Mouse (Mus musculus) forebrain, embryonic 14.5 days (tissue): ENCODE data around the gene Ppib. TPM values are rescaled to one million over a fixed set of nuclear protein-coding genes. Genes with fewer than 3 reads are reported as not detected.
A peak's percentile ranks its signal among the peaks of the same experiment; 100 is the strongest.

ENCODE experiments used
- ATAC-seq: fragments of 200-750 bp; cut with Nextera tagmentation; 2 replicates; pipeline ENCODE4 v1.8.0; 2017; ENCODE audit warnings: mild to moderate bottlenecking, moderate library complexity
- DNase-seq: peaks from one replicate; pipeline ENCODE4 v3.0.0-alpha.2; 2015; ENCODE audit warnings: low spot score
- H3K27ac ChIP-seq: fragments of 300-500 bp; sonication (generic); 2 replicates; pipeline ENCODE4 v1.5.1; 2014; ENCODE audit warnings: low read depth, mild to moderate bottlenecking, control low read depth, low read length, moderate library complexity
- H3K27me3 ChIP-seq: fragments of 300-500 bp; sonication (generic); replicated peaks from 2 replicates; pipeline ENCODE4 v1.6.1; 2014; ENCODE audit warnings: low read length, control low read depth, mixed read lengths; ENCODE audit not compliant: control insufficient read depth, insufficient read depth
- H3K36me3 ChIP-seq: fragments of 300-500 bp; sonication (generic); 2 replicates; pipeline ENCODE4 v1.6.1; 2014; ENCODE audit warnings: low read length, control low read depth; ENCODE audit not compliant: control insufficient read depth, insufficient read depth
- H3K4me1 ChIP-seq: fragments of 300-500 bp; sonication (generic); 2 replicates; pipeline ENCODE4 v1.6.1; 2014; ENCODE audit warnings: antibody characterized with exemption, low read length, control low read depth; ENCODE audit not compliant: control insufficient read depth, insufficient read depth
- H3K4me2 ChIP-seq: fragments of 300-500 bp; sonication (generic); 2 replicates; pipeline ENCODE4 v1.6.1; 2014; ENCODE audit warnings: mild to moderate bottlenecking, control low read depth, low read length
- H3K4me3 ChIP-seq: fragments of 300-500 bp; sonication (generic); 2 replicates; pipeline ENCODE4 v1.5.1; 2014; ENCODE audit warnings: low read depth, low read length, control low read depth
- H3K9ac ChIP-seq: fragments of 300-500 bp; sonication (generic); 2 replicates; pipeline ENCODE4 v1.6.1; 2014; ENCODE audit warnings: mild to moderate bottlenecking, low read length, control low read depth, moderate library complexity
- H3K9me3 ChIP-seq: fragments of 300-500 bp; sonication (generic); replicated peaks from 2 replicates; pipeline ENCODE4 v1.6.1; 2016; ENCODE audit warnings: low read length, control low read depth, mixed read lengths; ENCODE audit not compliant: control insufficient read depth
- WGBS: fragments of 180-500 bp; shearing (Covaris S2); extraction: QIAGEN DNeasy Blood & Tissue Kit; methylation state at CpG from one replicate; pipeline ENCODE4 v1.1.7; 2014; 5-methylcytosine and 5-hydroxymethylcytosine counted together
- polyA plus RNA-seq: library from polyadenylated mRNA; unstranded; fragments of >200 nt; fragmentation: Nextera tagmentation; extraction: Ambion mirVana; gene quantifications from 2 replicates; pipeline ENCODE4 v1.2.1, GENCODE M21; 2014

Gene Ppib
- polyA plus RNA-seq, 1 experiment from 2014 or later: 454 TPM

- H3K9me3 ChIP-seq: no peaks in the 10 kb centered on the region
- no peaks in the 10 kb centered on the region for H3K27me3 ChIP-seq
- no peaks in the 10 kb centered on the region for H3K4me1 ChIP-seq
- no peak for DNase-seq
- no peak overlapping the region for H3K4me2 ChIP-seq
- no peak overlapping the region for H3K9ac ChIP-seq
- peaks cover 80% of the 10 kb centered on the region for H3K36me3 ChIP-seq
- no peak for ATAC-seq
- no peak overlapping the region for H3K4me3 ChIP-seq
- H3K27ac ChIP-seq: no peak overlapping the region
- 85% methylated on average over 8 of the region's 8 CpGs for WGBS
These were observed 41.6 kb downstream of the Ppib start for GRCm38 (mm10) chr9:66101577-66101976.

GRCm38 (mm10) chr9:66102668-66103067 lies 42.6 kb downstream of the Ppib start:
- no peak for ATAC-seq
- H3K27ac ChIP-seq: no peak overlapping the region
- WGBS: 86% methylated on average over 6 of the region's 6 CpGs

GRCm38 (mm10) chr9:66104601-66105000 lies 44.6 kb downstream of the Ppib start:
- 95% methylated on average over 4 of the region's 4 CpGs for WGBS

More at GRCm38 (mm10) chr9:66102668-66103067, 42.6 kb downstream of the Ppib start:
- Histone ChIP-seq H3K4me1 (no peaks in the 10 kb centered on the region), H3K36me3 (peaks cover 80% of the 10 kb centered on the region), H3K4me2 (no peak overlapping the region), H3K9ac (no peak overlapping the region), H3K9me3 (no peaks in the 10 kb centered on the region), H3K4me3 (no peak overlapping the region), H3K27me3 (no peaks in the 10 kb centered on the region)
- DNase-seq: no peak

GRCm38 (mm10) chr9:66105168-66105567 lies 45.1 kb downstream of the Ppib start:
- no peak overlapping the region for H3K27ac ChIP-seq
- WGBS: 91% methylated on average over 8 of the region's 8 CpGs
- ATAC-seq (no peak), DNase-seq (no peak)
- H3K27me3 ChIP-seq: no peaks in the 10 kb centered on the region
- no peak overlapping the region for H3K4me2 ChIP-seq
- H3K4me3 ChIP-seq: no peak overlapping the region
- no peaks in the 10 kb centered on the region for H3K9me3 ChIP-seq
- no peak overlapping the region for H3K9ac ChIP-seq
- H3K4me1 ChIP-seq: no peaks in the 10 kb centered on the region
- peaks cover 83% of the 10 kb centered on the region for H3K36me3 ChIP-seq

More at GRCm38 (mm10) chr9:66104601-66105000, 44.6 kb downstream of the Ppib start:
- no peaks in the 10 kb centered on the region for H3K9me3 ChIP-seq
- peaks cover 87% of the 10 kb centered on the region for H3K36me3 ChIP-seq
- no peaks in the 10 kb centered on the region for H3K4me1 ChIP-seq
- no peak for DNase-seq
- no peak overlapping the region for H3K4me3 ChIP-seq
- no peaks in the 10 kb centered on the region for H3K27me3 ChIP-seq
- ATAC-seq: no peak
- H3K4me2 ChIP-seq: no peak overlapping the region
- H3K9ac ChIP-seq: no peak overlapping the region
- H3K27ac ChIP-seq: no peak overlapping the region

- H3K4me2 ChIP-seq: no peak overlapping the region
- ATAC-seq (no peak), DNase-seq (no peak)
- peaks cover 51% of the 10 kb centered on the region for H3K36me3 ChIP-seq
- no peaks in the 10 kb centered on the region for H3K9me3 ChIP-seq
- WGBS: 95% methylated on average over 1 of the region's 1 CpGs
- no peak overlapping the region for H3K27ac ChIP-seq
- no peaks in the 10 kb centered on the region for H3K27me3 ChIP-seq
- no peak overlapping the region for H3K9ac ChIP-seq
- H3K4me3 ChIP-seq: no peak overlapping the region
- H3K4me1 ChIP-seq: no peaks in the 10 kb centered on the region
These were observed 49.6 kb downstream of the Ppib start for GRCm38 (mm10) chr9:66109574-66109973.

- Histone ChIP-seq H3K4me1 (no peaks in the 10 kb centered on the region), H3K9me3 (no peaks in the 10 kb centered on the region), H3K4me2 (no peak overlapping the region), H3K27me3 (no peaks in the 10 kb centered on the region), H3K4me3 (no peak overlapping the region), H3K9ac (no peak overlapping the region), H3K36me3 (peaks cover 51% of the 10 kb centered on the region), H3K27ac (peak overlapping the region; percentile 44; the same call in 1 of the 2 replicates)
- DNase-seq: no peak
- ATAC-seq: no peak
- 17% methylated on average over 8 of the region's 8 CpGs for WGBS
These were observed 50.1 kb downstream of the Ppib start for GRCm38 (mm10) chr9:66110126-66110525.

GRCm38 (mm10) chr9:66110611-66111379 lies 50.8 kb downstream of the Ppib start:
- no peak overlapping the region for H3K9ac ChIP-seq
- no peaks in the 10 kb centered on the region for H3K4me1 ChIP-seq
- H3K27ac ChIP-seq: peak overlapping the region; percentile 44
- H3K9me3 ChIP-seq: no peaks in the 10 kb centered on the region
- 8% methylated on average over 8 of the region's 8 CpGs for WGBS
- H3K36me3 ChIP-seq: peaks cover 51% of the 10 kb centered on the region
- DNase-seq: peak; percentile 25
- no peak for ATAC-seq
- no peak overlapping the region for H3K4me2 ChIP-seq
- no peaks in the 10 kb centered on the region for H3K27me3 ChIP-seq
- H3K4me3 ChIP-seq: no peak overlapping the region

GRCm38 (mm10) chr9:66114341-66114740 lies 54.3 kb downstream of the Ppib start:
- DNase-seq (no peak), ATAC-seq (no peak)
- Histone ChIP-seq H3K4me2 (no peak overlapping the region), H3K27me3 (no peaks in the 10 kb centered on the region), H3K4me1 (no peaks in the 10 kb centered on the region), H3K9me3 (no peaks in the 10 kb centered on the region), H3K27ac (no peak overlapping the region), H3K36me3 (peaks cover 20% of the 10 kb centered on the region; the same call in 1 of the 2 replicates), H3K9ac (no peak overlapping the region), H3K4me3 (no peak overlapping the region)
- WGBS: 96% methylated on average over 3 of the region's 3 CpGs
